25 mouse cellular contexts compared by ENCODE assay signal in genomic region chr8:54594634-54595033, GRCm38 (mm10). TPM values are rescaled to one million over a fixed set of nuclear protein-coding genes. Genes with fewer than 3 reads are reported as not detected.
A peak's percentile ranks its signal among the peaks of the same experiment; 100 is the strongest.
DNase-seq lines count a peak whose midpoint lies in the region; ATAC-seq and TF ChIP-seq lines count a peak whose summit lies in the region.
"Had no signal": no experiment of that assay in that cellular context is flagged by ENCODE, and none has a peak within 500 bp of the region (broad histone marks: within the 10 kb centered on the region; RNA-seq: fewer than 3 reads in every experiment).

No protein-coding gene starts in this region.

- H3K27ac ChIP-seq in forebrain, postnatal 0 days (ENCODE audit: low read depth, low read length), result peak overlapping the region; percentile 54
- no peak overlapping the region for H3K27ac ChIP-seq in forebrain, embryonic 10.5 days
- peak overlapping the region; percentile 77 for H3K27ac ChIP-seq in layer of hippocampus, adult 2 months
- H3K27ac ChIP-seq in cortical plate, adult 2 months (ENCODE audit: insufficient read depth, low read length), result 0 out of 2 replicates have a peak overlapping the region, but pooled peaks have one; percentile 28
- no peak overlapping the region for H3K27ac ChIP-seq in kidney, adult 2 months (ENCODE audit: insufficient read depth, low read depth, low read length)
- H3K27ac ChIP-seq: embryonic facial prominence, embryonic 13.5 days; gastrocnemius, adult 2 months; heart, embryonic 10.5 days; kidney, postnatal 0 days; liver, embryonic 14.5 days; lung, embryonic 15.5 days; macrophage; midbrain, embryonic 12.5 days had no signal

- WGBS in forebrain, postnatal 0 days, result 35% methylated on average over 5 of the region's 5 CpGs
- 92% methylated on average over 5 of the region's 5 CpGs for WGBS in forebrain, embryonic 10.5 days
- WGBS in kidney, adult 2 months, result 86% methylated on average over 5 of the region's 5 CpGs

- H3K9me3 ChIP-seq in forebrain, postnatal 0 days (ENCODE audit: low read length), result no peaks in the 10 kb centered on the region
- H3K9me3 ChIP-seq in forebrain, embryonic 10.5 days, result no peaks in the 10 kb centered on the region
- H3K9me3 ChIP-seq: embryonic facial prominence, embryonic 13.5 days; heart, embryonic 10.5 days; lung, embryonic 15.5 days; midbrain, embryonic 12.5 days had no signal

- no peak for TF ChIP-seq POLR2A in cortical plate, adult 2 months (IDR thresholded peaks at IDR 0.05; ENCODE audit: extremely low read depth, insufficient read depth, low read length)
- TF ChIP-seq POLR2A in kidney, adult 2 months (IDR thresholded peaks at IDR 0.05; ENCODE audit: low read depth, low read length), result no peak

- peak overlapping the region; percentile 22 for H3K4me2 ChIP-seq in forebrain, postnatal 0 days (ENCODE audit: low read depth)
- H3K4me2 ChIP-seq: embryonic facial prominence, embryonic 13.5 days; lung, embryonic 15.5 days; midbrain, embryonic 12.5 days had no signal

- peak; percentile 68 for DNase-seq in forebrain, postnatal 0 days
- no peak for DNase-seq in forebrain, embryonic 10.5 days (ENCODE audit: extremely low spot score, low spot score)
- peak in 1 of 2 experiments; percentile 10 for DNase-seq in layer of hippocampus, adult 2 months (ENCODE audit: low spot score in 2 of 2)
- DNase-seq in layer of hippocampus, postnatal 36 days, result no peak
- peak; percentile 5 for DNase-seq in R1 (ENCODE audit: low read depth, low spot score)
- no peak for DNase-seq in kidney, adult 2 months
- no peak for DNase-seq in thymus, postnatal 4 days
- DNase-seq: adrenal gland, adult 2 months; B cell, adult 2 months; cerebellum, adult 9-11 months; gastrocnemius, adult 2 months; kidney, adult 11 months; right cerebral cortex, postnatal 4 days had no signal

- H3K9ac ChIP-seq in forebrain, postnatal 0 days, result 0 out of 2 replicates have a peak overlapping the region, but pooled peaks have one; percentile 10
- H3K9ac ChIP-seq: embryonic facial prominence, embryonic 13.5 days; liver, embryonic 14.5 days; lung, embryonic 15.5 days; midbrain, embryonic 12.5 days had no signal

- H3K27me3 ChIP-seq in forebrain, postnatal 0 days (ENCODE audit: insufficient read depth, low read length), result no peaks in the 10 kb centered on the region
- no peaks in the 10 kb centered on the region for H3K27me3 ChIP-seq in forebrain, embryonic 10.5 days (ENCODE audit: poor library complexity, severe bottlenecking)
- H3K27me3 ChIP-seq in kidney, adult 2 months (replicated peaks; ENCODE audit: control insufficient read depth, insufficient read depth, low read length), result no peaks in the 10 kb centered on the region
- H3K27me3 ChIP-seq: embryonic facial prominence, embryonic 13.5 days; lung, embryonic 15.5 days; midbrain, embryonic 12.5 days had no signal

- peaks cover 5% of the 10 kb centered on the region; the same call in 1 of the 2 replicates for H3K4me1 ChIP-seq in forebrain, postnatal 0 days (ENCODE audit: insufficient read depth)
- H3K4me1 ChIP-seq in forebrain, embryonic 10.5 days, result peaks cover 7% of the 10 kb centered on the region; the same call in 1 of the 2 replicates
- peaks cover 7% of the 10 kb centered on the region for H3K4me1 ChIP-seq in cortical plate, adult 2 months (ENCODE audit: control insufficient read depth, insufficient read depth, low read length)
- no peaks in the 10 kb centered on the region for H3K4me1 ChIP-seq in kidney, adult 2 months (ENCODE audit: control insufficient read depth, insufficient read depth, low read length)
- H3K4me1 ChIP-seq: embryonic facial prominence, embryonic 13.5 days; heart, embryonic 10.5 days; lung, embryonic 15.5 days had no signal

- H3K4me3 ChIP-seq in forebrain, postnatal 0 days (ENCODE audit: low read depth, low read length), result no peak overlapping the region
- H3K4me3 ChIP-seq in forebrain, embryonic 10.5 days, result no peak overlapping the region
- peak overlapping the region; percentile 35 for H3K4me3 ChIP-seq in layer of hippocampus, adult 2 months
- no peak overlapping the region for H3K4me3 ChIP-seq in cortical plate, adult 2 months (ENCODE audit: insufficient read depth, low read length)
- H3K4me3 ChIP-seq in kidney, adult 2 months (ENCODE audit: insufficient read depth, low read depth, low read length), result no peak overlapping the region
- H3K4me3 ChIP-seq: embryonic facial prominence, embryonic 13.5 days; gastrocnemius, adult 2 months; heart, embryonic 10.5 days; lung, embryonic 15.5 days; midbrain, embryonic 12.5 days had no signal

- TF ChIP-seq CTCF in forebrain, postnatal 0 days (IDR thresholded peaks at IDR 0.05; ENCODE audit: low read depth), result no peak
- no peak for TF ChIP-seq CTCF in layer of hippocampus, adult 2 months (conservative IDR thresholded peaks at IDR 0.05)
- no peak for TF ChIP-seq CTCF in cortical plate, adult 2 months (IDR thresholded peaks at IDR 0.05; ENCODE audit: extremely low read depth, insufficient read depth, low read length)
- TF ChIP-seq CTCF in kidney, adult 2 months (conservative IDR thresholded peaks at IDR 0.05; ENCODE audit: insufficient read depth, insufficient read length, low read depth, low read length), result no peak

- peak; percentile 79 for ATAC-seq in forebrain, postnatal 0 days

- H3K36me3 ChIP-seq in forebrain, postnatal 0 days (ENCODE audit: insufficient read depth), result no peaks in the 10 kb centered on the region
- no peaks in the 10 kb centered on the region for H3K36me3 ChIP-seq in forebrain, embryonic 10.5 days (replicated peaks)
- H3K36me3 ChIP-seq in kidney, adult 2 months (ENCODE audit: control insufficient read depth, insufficient read depth, low read length), result no peaks in the 10 kb centered on the region
- H3K36me3 ChIP-seq: embryonic facial prominence, embryonic 13.5 days; heart, embryonic 10.5 days; lung, embryonic 15.5 days; midbrain, embryonic 12.5 days had no signal

RNA-seq across cellular contexts. Expression of gene Spata4, which starts 5.9 kb away (rescaled TPM):
- 0.77 TPM in 1 of 2 replicates, not detected in the other for total RNA-seq in forebrain, postnatal 0 days (2014; rRNA removed)
- 0.23 and 0.48 TPM in 2 replicates for polyA plus RNA-seq in forebrain, postnatal 0 days (2015; fragmentation: Nextera tagmentation; extraction: Ambion mirVana)
- not detected in 2 replicates for polyA plus RNA-seq in forebrain, embryonic 10.5 days (2016; fragmentation: Nextera tagmentation; extraction: Ambion mirVana)
- under 1 TPM in 1 of 2 experiments, not detected in 1; 0.46 TPM for total RNA-seq in layer of hippocampus, adult 2 months (2021)
- under 1 TPM in 1 of 2 experiments, not detected in 1; 0.38 TPM for total RNA-seq in layer of hippocampus, postnatal 36 days (2021)
- polyA plus RNA-seq in cortical plate, adult 2 months (2012; rRNA removed), result 0.09 and 0.13 TPM in 2 replicates
- polyA plus RNA-seq in kidney, adult 2 months (2012; rRNA removed), result 0.11 and 0.27 TPM in 2 replicates
- total RNA-seq: gastrocnemius, adult 2 months; layer of hippocampus, adult 18-20 months had no signal
- polyA plus RNA-seq: adrenal gland, adult 2 months; embryonic facial prominence, embryonic 13.5 days; heart, embryonic 10.5 days; heart, postnatal 0 days; kidney, postnatal 0 days; limb, embryonic 14.5 days; liver, embryonic 14.5 days; lung, embryonic 15.5 days; macrophage; midbrain, embryonic 12.5 days; stomach, embryonic 16.5 days had no signal

Comparison
In these comparisons a context has a peak if more than half of its experiments do, and no peak if none do; other contexts are left out.
1. DNase-seq: peak in forebrain, postnatal 0 days (single experiment) and R1 (single experiment); none in forebrain, embryonic 10.5 days (single experiment), layer of hippocampus, postnatal 36 days (0 of 2), kidney, adult 2 months (single experiment) and thymus, postnatal 4 days (single experiment).
2. H3K27ac ChIP-seq: peak in forebrain, postnatal 0 days (single experiment), layer of hippocampus, adult 2 months (single experiment) and cortical plate, adult 2 months (single experiment); none in forebrain, embryonic 10.5 days (single experiment) and kidney, adult 2 months (single experiment).